Mouse (Mus musculus) left cerebral cortex, postnatal 14 days (tissue): ENCODE measurements around the gene Arih2. TPM values are rescaled to one million over a fixed set of nuclear protein-coding genes. Genes with fewer than 3 reads are reported as not detected.

Experiments
- DNase-seq, 2 experiments: peaks; one replicate each; pipeline ENCODE4 v3.0.0; 2021 to 2022; ENCODE audit warnings: low spot score in 2 of 2, mixed read lengths in 1 of 2
- intact Hi-C: fragments of 180-260 bp; cut with DNase I; formaldehyde crosslinking; loops from one replicate; pipeline ENCODE4 v1.15.1; 2025
- microRNA-seq, 2 experiments: library from miRNA; unstranded; fragments of <30 nt; microRNA quantifications; one replicate each; pipeline ENCODE4 v1.2.0; 2022
- total RNA-seq, 2 experiments: library from RNA; stranded (reverse); gene quantifications; 2 replicates each; pipeline ENCODE4 v1.2.3; 2021

The Arih2 gene
- total RNA-seq, 2 experiments from 2014 or later: 49.8 to 50.2 TPM

- DNase-seq: no peak
- intact Hi-C loops: no loop called here
Measured at GRCm38 (mm10) chr9:108567931-108568419, 81.2 kb downstream of the Arih2 start.

GRCm38 (mm10) chr9:108566815-108567776, 82.1 kb downstream of the Arih2 start, which contains the start of gene Ndufaf3:
Ndufaf3 (minus strand) TSS chr9:108567434.
- intact Hi-C loops: no loop called here
- DNase-seq: peak; percentile 97

DNA sequence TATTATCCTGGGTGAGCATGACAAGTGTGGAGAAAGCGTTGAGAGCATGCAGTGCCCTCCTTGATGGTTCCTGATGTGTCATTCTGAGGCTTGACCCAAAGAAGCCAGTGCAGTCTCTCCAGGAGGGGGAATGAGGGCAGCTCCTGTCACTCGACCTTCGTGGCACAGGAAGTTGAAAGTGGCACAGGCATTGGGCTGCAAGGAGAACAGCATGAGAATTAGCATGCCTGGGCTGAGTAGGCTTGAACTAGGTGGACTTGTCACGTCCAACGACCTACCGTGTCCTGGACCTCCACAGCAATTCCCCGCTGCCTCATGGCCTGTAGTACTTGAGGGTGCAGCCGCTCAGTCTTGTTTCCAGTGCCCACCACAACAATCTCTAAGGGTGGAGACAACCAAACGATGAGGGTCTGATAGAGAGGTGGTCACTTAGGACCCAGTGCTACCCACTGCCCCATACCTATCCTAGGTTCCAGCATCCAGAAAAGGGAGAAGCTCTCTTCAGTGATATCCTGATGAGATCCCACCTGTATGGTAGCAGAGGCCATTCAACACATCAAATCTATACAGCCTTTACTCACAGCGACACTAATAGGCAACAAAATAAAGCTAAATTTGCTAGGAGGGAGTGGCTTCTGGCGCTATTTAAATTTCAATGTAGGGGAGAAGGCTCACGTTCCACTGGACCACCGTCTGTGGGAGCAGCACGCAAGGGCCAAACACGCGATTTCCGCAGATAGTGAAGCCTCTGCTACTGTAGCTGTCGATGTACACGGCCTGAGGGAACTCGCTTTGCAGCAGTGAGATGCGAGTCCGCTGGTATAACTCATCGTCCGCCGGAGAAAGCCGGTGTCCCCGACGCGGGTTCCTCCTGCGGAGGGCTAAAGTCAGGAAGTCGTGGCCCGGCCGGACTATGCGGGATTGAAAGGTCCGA, 83.0 kb downstream of the Arih2 start:
- no peak for DNase-seq
- intact Hi-C loops: no loop called here

DNA sequence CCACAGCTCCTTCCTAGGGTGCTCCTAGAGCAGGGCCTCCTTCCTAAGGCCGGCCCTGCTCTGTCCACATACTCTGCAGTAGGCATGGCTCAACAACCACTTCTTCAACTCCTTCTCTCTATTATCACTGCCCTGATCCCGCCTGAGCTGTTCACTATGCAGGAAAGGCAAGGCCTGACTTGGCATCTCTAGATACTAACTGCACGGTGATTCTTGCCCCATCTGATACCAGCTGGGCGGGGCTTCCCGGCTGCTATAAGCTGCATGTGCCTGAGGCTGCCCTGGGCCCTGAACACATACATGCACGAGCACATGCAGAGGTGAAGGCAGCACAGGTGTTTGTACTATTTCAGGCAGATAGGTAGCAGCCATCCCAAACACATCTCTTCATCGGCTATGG, 85.1 kb downstream of the Arih2 start:
- intact Hi-C loops: no loop called here
- DNase-seq: no peak

GRCm38 (mm10) chr9:108563671-108564070, 85.5 kb downstream of the Arih2 start:
- intact Hi-C loops: no loop called here
- no peak for DNase-seq

GRCm38 (mm10) chr9:108560227-108560841, 88.9 kb downstream of the Arih2 start, which contains the start of gene Impdh2:
Impdh2 (plus strand) TSS chr9:108560286.
- intact Hi-C loops: no loop called here
- peak; percentile 95 for DNase-seq

DNA sequence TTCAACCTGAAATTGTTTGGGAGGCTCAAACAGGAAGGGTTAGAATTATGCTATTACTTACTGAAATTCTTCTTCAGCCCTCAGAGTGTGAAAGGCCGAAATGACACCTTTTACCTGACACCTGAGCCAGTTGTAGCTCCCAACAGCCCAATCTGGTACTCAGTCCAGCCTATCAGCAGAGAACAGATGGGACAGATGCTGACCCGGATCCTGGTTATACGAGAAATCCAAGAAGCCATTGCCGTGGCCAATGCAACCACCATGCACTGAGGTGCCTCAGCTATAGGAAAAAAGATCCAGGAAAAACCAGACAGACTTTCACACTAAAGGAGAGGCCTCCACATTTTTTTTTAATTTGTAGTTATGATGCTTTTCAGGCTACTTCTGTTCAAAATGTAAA, 90.0 kb downstream of the Arih2 start:
- intact Hi-C loops: no loop called here
- DNase-seq: no peak

Small RNA genes within 50 kb of the gene (microRNA-seq; reads per million reads assigned to microRNA genes)
- gene Gm24083: 0 reads per million in 2 experiments
- 0 reads per million in 2 experiments for gene Gm26298
- gene Mir191: 0 reads per million in 2 experiments
- 969 to 996 reads per million in 2 experiments for gene Mir425

Other genes starting within 250 kb of the Arih2 start
- gene Ccdc36, start 220.9 kb downstream of the Arih2 start, total RNA-seq: under 1 TPM; 0.11 to 0.21 TPM
- not detected for gene BC048562, start 212.9 kb downstream of the Arih2 start, total RNA-seq
- gene Ccdc71, start 188.9 kb downstream of the Arih2 start, total RNA-seq: 10 to 100 TPM; 38.3 to 40.2 TPM
- gene Klhdc8b, start 187.8 kb downstream of the Arih2 start, total RNA-seq: 10 to 100 TPM; 36.1 to 38.4 TPM
- 10 to 100 TPM; 36.0 to 38.3 TPM for gene Lamb2, start 169.7 kb downstream of the Arih2 start, total RNA-seq
- 100 to 1,000 TPM; 119 to 128 TPM for gene Usp19, start 158.8 kb downstream of the Arih2 start, total RNA-seq
- 10 to 100 TPM; 76.7 to 80.8 TPM for gene Qars, start 141.7 kb downstream of the Arih2 start, total RNA-seq
- 100 to 1,000 TPM; 126 to 130 TPM for gene Qrich1, start 132.6 kb downstream of the Arih2 start, total RNA-seq
- gene Impdh2, start 89.1 kb downstream of the Arih2 start, total RNA-seq: 10 to 100 TPM; 57.6 to 60.5 TPM
- gene Ndufaf3, start 82.0 kb downstream of the Arih2 start, total RNA-seq: 10 to 100 TPM; 65.9 to 66.5 TPM
- gene Dalrd3, start 79.5 kb downstream of the Arih2 start, total RNA-seq: 10 to 100 TPM; 76.6 to 77.8 TPM
- gene Wdr6, start 70.6 kb downstream of the Arih2 start, total RNA-seq: 100 to 1,000 TPM; 184 to 202 TPM
- 10 to 100 TPM; 60.3 to 61.6 TPM for gene P4htm, start 51.7 kb downstream of the Arih2 start, total RNA-seq
- 10 to 100 TPM; 14.5 to 15.0 TPM for gene Slc25a20, start 12.7 kb upstream of the Arih2 start, total RNA-seq
- gene Prkar2a, start 39.9 kb upstream of the Arih2 start, total RNA-seq: 10 to 100 TPM; 40.6 to 45.5 TPM
- gene Ip6k2, start 134.4 kb upstream of the Arih2 start, total RNA-seq: 100 to 1,000 TPM; 149 to 153 TPM
- 10 to 100 TPM; 39.1 to 44.7 TPM for gene Nckipsd, start 159.0 kb upstream of the Arih2 start, total RNA-seq
- gene Celsr3, start 176.9 kb upstream of the Arih2 start, total RNA-seq: 10 to 100 TPM; 50.7 to 55.3 TPM
- gene Slc26a6, start 203.9 kb upstream of the Arih2 start, total RNA-seq: 10 to 100 TPM; 30.4 to 33.2 TPM